Mouse (Mus musculus): ENCODE measurements around the gene Taok3. TPM values are rescaled to one million over a fixed set of nuclear protein-coding genes. Genes with fewer than 3 reads are reported as not detected.

Taok3 gene
- polyA plus RNA-seq, 1 experiment = 11.1 TPM

DNA sequence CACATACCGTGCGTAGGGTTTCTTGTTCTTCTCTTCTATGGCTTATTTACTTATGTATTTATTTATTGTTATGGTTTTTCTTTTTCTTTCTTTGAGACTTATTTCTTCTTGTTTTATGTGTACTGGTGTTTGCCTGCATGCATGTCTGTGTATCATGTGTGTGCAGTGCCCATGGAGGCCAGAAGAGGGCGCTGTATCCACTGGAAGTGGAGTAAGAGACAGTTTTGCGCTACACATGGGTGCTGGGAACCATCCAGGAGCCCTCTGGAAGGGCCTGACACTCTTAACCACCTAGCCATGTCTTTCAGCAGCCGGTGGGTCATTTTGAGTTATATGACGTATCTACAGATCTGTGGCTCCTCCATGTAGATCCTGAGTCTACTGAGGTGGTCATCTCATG is 64.9 kb downstream of the Taok3 start:
- Histone ChIP-seq H3K4me1 (ENCODE audit: control insufficient read depth, insufficient read depth, low read length) (no peaks in the 10 kb centered on the region), H3K36me3 (ENCODE audit: control insufficient read depth, insufficient read depth, low read length) (peaks cover 3% of the 10 kb centered on the region), H3K27ac (ENCODE audit: insufficient read depth, low read depth, low read length) (no peak overlapping the region), H3K27me3 (replicated peaks; ENCODE audit: control insufficient read depth, insufficient read depth, low read length) (no peaks in the 10 kb centered on the region), H3K4me3 (ENCODE audit: insufficient read depth, low read depth, low read length) (no peak overlapping the region)
- peak; percentile 24; the same call in 1 of the 2 replicates for TF ChIP-seq CTCF (conservative IDR thresholded peaks at IDR 0.05; ENCODE audit: insufficient read depth, insufficient read length, low read depth, low read length)
- TF ChIP-seq POLR2A (IDR thresholded peaks at IDR 0.05; ENCODE audit: low read depth, low read length) = no peak
- 88% methylated on average over 6 of the region's 6 CpGs for WGBS
- no peak for DNase-seq

DNA sequence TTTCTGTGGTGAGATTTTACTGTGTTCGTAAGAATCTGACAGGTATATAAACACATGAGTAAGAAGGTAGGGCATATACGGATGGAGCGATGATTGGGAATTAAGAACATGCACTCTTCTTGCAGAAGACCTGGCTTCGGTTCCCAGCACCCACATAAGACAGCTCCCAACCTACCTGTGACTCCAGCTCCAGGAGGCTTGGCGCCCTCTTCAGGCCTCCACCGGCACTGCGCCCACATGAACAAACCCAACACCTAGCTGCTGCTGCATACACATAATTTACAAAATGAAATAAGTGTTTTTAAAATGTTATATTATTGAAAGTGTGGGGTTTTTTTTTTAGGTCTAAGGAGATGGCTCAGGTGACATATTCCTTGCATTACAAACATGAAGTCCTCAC is 65.7 kb downstream of the Taok3 start:
- H3K4me1 ChIP-seq (ENCODE audit: control insufficient read depth, insufficient read depth, low read length) = no peaks in the 10 kb centered on the region
- no peak for DNase-seq
- no peaks in the 10 kb centered on the region for H3K27me3 ChIP-seq (replicated peaks; ENCODE audit: control insufficient read depth, insufficient read depth, low read length)
- TF ChIP-seq CTCF (conservative IDR thresholded peaks at IDR 0.05; ENCODE audit: insufficient read depth, insufficient read length, low read depth, low read length) (peak; percentile 36; the same call in 1 of the 2 replicates), POLR2A (IDR thresholded peaks at IDR 0.05; ENCODE audit: low read depth, low read length) (no peak)
- H3K27ac ChIP-seq (ENCODE audit: insufficient read depth, low read depth, low read length) = no peak overlapping the region
- no peak overlapping the region for H3K4me3 ChIP-seq (ENCODE audit: insufficient read depth, low read depth, low read length)
- peaks cover 3% of the 10 kb centered on the region for H3K36me3 ChIP-seq (ENCODE audit: control insufficient read depth, insufficient read depth, low read length)
- WGBS = 93% methylated on average over 7 of the region's 7 CpGs

DNA sequence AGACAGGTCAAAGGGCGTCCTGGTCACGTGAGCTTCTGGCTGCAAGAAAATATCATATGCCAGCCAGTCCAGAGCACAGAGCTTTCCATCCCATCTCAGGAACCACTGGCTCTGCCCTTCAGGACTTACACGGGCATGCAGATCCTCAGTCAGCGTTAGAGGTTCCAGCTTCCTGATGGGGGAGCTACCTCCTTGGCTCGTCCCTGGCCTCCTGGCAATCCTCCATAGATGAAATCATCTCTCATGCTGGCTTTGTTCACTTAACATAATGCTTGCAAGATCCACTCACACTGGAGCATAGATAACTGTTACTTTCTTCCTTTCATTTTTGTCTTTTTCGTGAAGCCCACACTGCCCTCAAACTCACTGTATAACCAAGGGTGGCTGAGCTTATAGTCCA is 72.1 kb downstream of the Taok3 start:
- Histone ChIP-seq H3K27ac (ENCODE audit: insufficient read depth, low read depth, low read length) (no peak overlapping the region), H3K4me1 (ENCODE audit: control insufficient read depth, insufficient read depth, low read length) (no peaks in the 10 kb centered on the region), H3K4me3 (ENCODE audit: insufficient read depth, low read depth, low read length) (no peak overlapping the region), H3K27me3 (replicated peaks; ENCODE audit: control insufficient read depth, insufficient read depth, low read length) (no peaks in the 10 kb centered on the region), H3K36me3 (ENCODE audit: control insufficient read depth, insufficient read depth, low read length) (peaks cover 5% of the 10 kb centered on the region)
- peak; percentile 16 for DNase-seq
- WGBS = 63% methylated on average over 6 of the region's 6 CpGs
- TF ChIP-seq CTCF (conservative IDR thresholded peaks at IDR 0.05; ENCODE audit: insufficient read depth, insufficient read length, low read depth, low read length) = no peak
- no peak for TF ChIP-seq POLR2A (IDR thresholded peaks at IDR 0.05; ENCODE audit: low read depth, low read length)

DNA sequence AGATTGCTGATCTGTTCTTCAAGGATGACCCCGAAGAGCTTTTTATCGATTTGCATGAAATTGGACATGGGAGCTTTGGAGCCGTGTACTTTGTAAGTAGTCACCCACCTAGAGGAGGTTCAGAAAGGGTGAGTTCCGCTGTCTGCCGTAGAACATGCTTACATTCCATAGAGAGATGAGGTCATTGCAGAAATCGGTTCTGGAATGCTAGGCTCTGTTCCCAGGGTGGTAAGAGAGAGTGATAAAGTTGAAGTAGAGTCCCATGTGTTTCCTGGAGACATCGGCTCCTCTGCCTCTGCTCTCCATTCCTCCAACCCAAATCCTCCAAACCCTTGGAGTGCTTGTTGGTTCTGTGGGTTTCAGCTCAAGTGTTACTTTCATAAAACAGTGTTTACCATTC is 73.8 kb downstream of the Taok3 start:
- no peak overlapping the region for H3K27ac ChIP-seq (ENCODE audit: insufficient read depth, low read depth, low read length)
- H3K4me1 ChIP-seq (ENCODE audit: control insufficient read depth, insufficient read depth, low read length) = no peaks in the 10 kb centered on the region
- H3K4me3 ChIP-seq (ENCODE audit: insufficient read depth, low read depth, low read length) = no peak overlapping the region
- DNase-seq = no peak
- H3K36me3 ChIP-seq (ENCODE audit: control insufficient read depth, insufficient read depth, low read length) = peaks cover 7% of the 10 kb centered on the region
- WGBS = 91% methylated on average over 7 of the region's 7 CpGs
- no peaks in the 10 kb centered on the region for H3K27me3 ChIP-seq (replicated peaks; ENCODE audit: control insufficient read depth, insufficient read depth, low read length)
- TF ChIP-seq CTCF (conservative IDR thresholded peaks at IDR 0.05; ENCODE audit: insufficient read depth, insufficient read length, low read depth, low read length) = no peak
- TF ChIP-seq POLR2A (IDR thresholded peaks at IDR 0.05; ENCODE audit: low read depth, low read length) = no peak

DNA sequence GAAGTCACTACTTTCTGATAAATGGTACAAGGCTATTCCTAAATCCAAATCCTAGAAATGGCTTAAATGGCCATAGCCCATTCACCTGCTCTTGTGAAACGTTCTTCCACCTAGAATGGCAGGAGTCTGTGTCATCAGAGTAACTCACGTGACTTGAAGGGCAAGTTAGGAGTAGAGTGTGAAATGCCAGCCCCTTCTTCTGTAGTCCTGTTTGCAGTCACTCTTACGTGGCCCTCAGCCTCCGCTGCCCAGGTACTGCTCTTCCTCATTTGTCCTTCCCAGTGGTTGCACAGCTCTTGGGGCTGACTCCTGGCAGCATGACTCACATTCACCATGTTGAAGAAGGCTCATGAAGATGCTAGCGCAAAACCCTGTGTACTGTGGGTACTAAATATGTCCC is 74.7 kb downstream of the Taok3 start:
- DNase-seq = no peak
- peaks cover 7% of the 10 kb centered on the region for H3K36me3 ChIP-seq (ENCODE audit: control insufficient read depth, insufficient read depth, low read length)
- no peak overlapping the region for H3K4me3 ChIP-seq (ENCODE audit: insufficient read depth, low read depth, low read length)
- H3K27me3 ChIP-seq (replicated peaks; ENCODE audit: control insufficient read depth, insufficient read depth, low read length) = no peaks in the 10 kb centered on the region
- H3K4me1 ChIP-seq (ENCODE audit: control insufficient read depth, insufficient read depth, low read length) = no peaks in the 10 kb centered on the region
- 91% methylated on average over 5 of the region's 5 CpGs for WGBS
- no peak overlapping the region for H3K27ac ChIP-seq (ENCODE audit: insufficient read depth, low read depth, low read length)
- TF ChIP-seq CTCF (conservative IDR thresholded peaks at IDR 0.05; ENCODE audit: insufficient read depth, insufficient read length, low read depth, low read length) = no peak
- no peak for TF ChIP-seq POLR2A (IDR thresholded peaks at IDR 0.05; ENCODE audit: low read depth, low read length)

DNA sequence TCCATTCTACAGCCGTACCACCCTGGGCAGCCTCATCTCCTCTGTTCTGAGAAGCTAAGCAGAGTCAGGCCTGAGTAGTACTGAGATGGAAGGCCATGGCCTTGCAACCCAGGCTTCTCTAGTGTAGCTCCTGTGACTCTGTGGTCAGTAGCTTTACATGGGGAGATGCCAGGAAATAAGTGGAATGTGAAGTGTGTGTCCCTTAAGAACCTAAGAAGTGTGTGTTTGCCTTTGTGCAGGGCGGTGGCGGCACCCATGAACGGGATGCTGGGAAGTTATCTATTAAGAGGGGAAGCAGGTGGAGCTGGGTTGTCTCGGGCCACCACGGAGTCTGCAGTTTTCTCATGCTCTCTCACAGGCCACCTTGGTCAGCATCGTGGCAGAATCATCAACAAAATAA is 76.6 kb downstream of the Taok3 start:
- Histone ChIP-seq H3K4me1 (ENCODE audit: control insufficient read depth, insufficient read depth, low read length) (no peaks in the 10 kb centered on the region), H3K4me3 (ENCODE audit: insufficient read depth, low read depth, low read length) (no peak overlapping the region), H3K27ac (ENCODE audit: insufficient read depth, low read depth, low read length) (no peak overlapping the region), H3K27me3 (replicated peaks; ENCODE audit: control insufficient read depth, insufficient read depth, low read length) (no peaks in the 10 kb centered on the region), H3K36me3 (ENCODE audit: control insufficient read depth, insufficient read depth, low read length) (peaks cover 7% of the 10 kb centered on the region)
- 91% methylated on average over 7 of the region's 7 CpGs for WGBS
- no peak for DNase-seq
- TF ChIP-seq POLR2A (IDR thresholded peaks at IDR 0.05; ENCODE audit: low read depth, low read length) = no peak
- no peak for TF ChIP-seq CTCF (conservative IDR thresholded peaks at IDR 0.05; ENCODE audit: insufficient read depth, insufficient read length, low read depth, low read length)

DNA sequence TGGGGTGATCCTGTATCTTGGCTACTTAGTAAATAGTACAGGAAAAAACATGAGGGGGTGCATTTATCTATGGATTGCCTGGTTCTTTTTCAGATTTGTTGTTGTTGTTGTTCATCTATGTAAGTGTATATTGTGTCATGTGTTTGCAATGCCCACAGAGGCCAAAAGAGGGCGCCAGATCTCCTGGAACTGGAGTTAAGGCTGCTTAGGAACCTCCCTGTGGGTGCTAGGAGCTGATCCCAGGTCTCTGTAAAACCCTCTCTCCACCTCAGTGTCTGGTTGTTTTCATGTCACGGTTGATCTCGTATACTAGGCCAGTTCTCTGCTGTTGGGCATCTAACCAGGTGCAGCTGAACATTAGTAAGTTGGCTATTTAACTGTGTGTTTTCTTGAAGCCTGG is 78.5 kb downstream of the Taok3 start:
- Histone ChIP-seq H3K4me1 (ENCODE audit: control insufficient read depth, insufficient read depth, low read length) (no peaks in the 10 kb centered on the region), H3K4me3 (ENCODE audit: insufficient read depth, low read depth, low read length) (no peak overlapping the region), H3K27ac (ENCODE audit: insufficient read depth, low read depth, low read length) (no peak overlapping the region), H3K27me3 (replicated peaks; ENCODE audit: control insufficient read depth, insufficient read depth, low read length) (no peaks in the 10 kb centered on the region), H3K36me3 (ENCODE audit: control insufficient read depth, insufficient read depth, low read length) (peaks cover 7% of the 10 kb centered on the region)
- 0 out of 2 replicates have a peak, but pooled peaks have one; percentile 19 for TF ChIP-seq CTCF (conservative IDR thresholded peaks at IDR 0.05; ENCODE audit: insufficient read depth, insufficient read length, low read depth, low read length)
- TF ChIP-seq POLR2A (IDR thresholded peaks at IDR 0.05; ENCODE audit: low read depth, low read length) = no peak
- WGBS = 80% methylated on average over 3 of the region's 3 CpGs
- no peak for DNase-seq

Measured in kidney, adult 2 months (tissue).